Mouse (Mus musculus) right cerebral cortex, postnatal 10 days (tissue): ENCODE data around the gene Kmt2a.
"Not testable (repeated sequence)": the region's sequence is repeated elsewhere in the genome, so short reads cannot be mapped to it uniquely, and the experiment has no call there.

Experiments used
- DNase-seq, 2 experiments: peaks; one replicate each; pipeline ENCODE4 v3.0.0; 2021; ENCODE audit warnings: low spot score in 2 of 2

Kmt2a gene

GRCm38 (mm10) chr9:44819920-44820827 lies 60.9 kb downstream of the Kmt2a start:
- DNase-seq, result peak in 1 of 2 experiments; percentile 44

GRCm38 (mm10) chr9:44817522-44817921 lies 63.6 kb downstream of the Kmt2a start:
- DNase-seq, result no peak

GRCm38 (mm10) chr9:44814179-44814578 lies 66.9 kb downstream of the Kmt2a start:
- no peak for DNase-seq

GRCm38 (mm10) chr9:44810316-44810715 lies 70.8 kb downstream of the Kmt2a start:
- no peak for DNase-seq

- no peak for DNase-seq
Measured at GRCm38 (mm10) chr9:44807778-44808177, 73.3 kb downstream of the Kmt2a start.

- DNase-seq, result no peak
Measured at GRCm38 (mm10) chr9:44807141-44807540, 74.0 kb downstream of the Kmt2a start.

- no peak for DNase-seq
Measured at GRCm38 (mm10) chr9:44805536-44805935, 75.6 kb downstream of the Kmt2a start.

GRCm38 (mm10) chr9:44804678-44805077 lies 76.4 kb downstream of the Kmt2a start:
- DNase-seq, result no peak

GRCm38 (mm10) chr9:44802808-44803450 lies 78.2 kb downstream of the Kmt2a start, which contains the start of gene Ttc36:
Ttc36 (minus strand) TSS chr9:44803072.
- DNase-seq, result no peak

GRCm38 (mm10) chr9:44801669-44802068 lies 79.4 kb downstream of the Kmt2a start:
- no peak for DNase-seq

- DNase-seq, result no peak
Measured at GRCm38 (mm10) chr9:44799958-44800324, 81.2 kb downstream of the Kmt2a start.

- peak; percentile 93 to 95 for DNase-seq
Measured at GRCm38 (mm10) chr9:44799102-44799957, 81.8 kb downstream of the Kmt2a start, which contains the start of gene Tmem25. Tmem25 (minus strand) TSS chr9:44799307.

- no peak for DNase-seq
Measured at GRCm38 (mm10) chr9:44798298-44798697, 82.8 kb downstream of the Kmt2a start.

GRCm38 (mm10) chr9:44792842-44793241 lies 88.3 kb downstream of the Kmt2a start:
- DNase-seq, result no peak

GRCm38 (mm10) chr9:44772750-44773651 lies 108.1 kb downstream of the Kmt2a start:
- peak; percentile 96 for DNase-seq

- no peak for DNase-seq
Measured at GRCm38 (mm10) chr9:44772392-44772749, 108.7 kb downstream of the Kmt2a start.

GRCm38 (mm10) chr9:44771376-44771775 lies 109.7 kb downstream of the Kmt2a start:
- no peak for DNase-seq

- DNase-seq, result not testable (repeated sequence)
Measured at GRCm38 (mm10) chr9:44768029-44768394, 113.1 kb downstream of the Kmt2a start.

GRCm38 (mm10) chr9:44767101-44768028 lies 113.7 kb downstream of the Kmt2a start, which contains the start of the genes Arcn1 and Ift46:
Arcn1 (minus strand) TSS chr9:44767845.
Ift46 (plus strand) TSS chr9:44767908.
- peak; percentile 89 for DNase-seq

- no peak for DNase-seq
Measured at GRCm38 (mm10) chr9:44760873-44761272, 120.2 kb downstream of the Kmt2a start.
